Mouse (Mus musculus): ENCODE measurements around the gene Chat. TPM values are rescaled to one million over a fixed set of nuclear protein-coding genes. Genes with fewer than 3 reads are reported as not detected.
"Not testable (repeated sequence)": the region's sequence is repeated elsewhere in the genome, so short reads cannot be mapped to it uniquely, and the experiment has no call there.

Gene Chat
- polyA plus RNA-seq, 1 experiment from 2014 or later, result not detected

DNA sequence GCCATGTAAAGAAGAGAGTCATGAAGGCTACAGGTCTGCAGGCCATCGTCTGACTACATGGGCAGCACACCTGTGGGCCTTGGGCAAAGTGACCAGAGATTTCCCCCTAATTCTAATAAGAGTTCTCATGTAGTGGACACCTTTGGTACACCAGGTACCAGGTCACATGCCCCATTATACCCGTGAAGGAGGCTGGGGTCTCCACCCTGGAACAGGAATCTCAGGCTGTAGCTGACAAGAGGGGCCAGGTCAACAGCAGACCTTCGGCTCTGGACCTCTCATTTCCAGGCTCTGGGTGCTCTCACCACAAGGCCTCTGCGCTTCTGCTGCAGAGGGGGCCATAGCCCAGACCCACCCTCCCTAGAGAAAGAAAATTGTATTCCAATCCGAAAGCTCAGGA is 26.5 kb downstream of the Chat start:
- WGBS, result 81% methylated on average over 5 of the region's 5 CpGs
- Histone ChIP-seq H3K4me3 (no peak overlapping the region), H3K27ac (no peak overlapping the region), H3K36me3 (replicated peaks) (no peaks in the 10 kb centered on the region), H3K9me3 (no peaks in the 10 kb centered on the region), H3K4me1 (peaks cover 32% of the 10 kb centered on the region), H3K27me3 (ENCODE audit: poor library complexity, severe bottlenecking) (peaks cover 32% of the 10 kb centered on the region)
- no peak for DNase-seq (ENCODE audit: extremely low spot score, low spot score)

DNA sequence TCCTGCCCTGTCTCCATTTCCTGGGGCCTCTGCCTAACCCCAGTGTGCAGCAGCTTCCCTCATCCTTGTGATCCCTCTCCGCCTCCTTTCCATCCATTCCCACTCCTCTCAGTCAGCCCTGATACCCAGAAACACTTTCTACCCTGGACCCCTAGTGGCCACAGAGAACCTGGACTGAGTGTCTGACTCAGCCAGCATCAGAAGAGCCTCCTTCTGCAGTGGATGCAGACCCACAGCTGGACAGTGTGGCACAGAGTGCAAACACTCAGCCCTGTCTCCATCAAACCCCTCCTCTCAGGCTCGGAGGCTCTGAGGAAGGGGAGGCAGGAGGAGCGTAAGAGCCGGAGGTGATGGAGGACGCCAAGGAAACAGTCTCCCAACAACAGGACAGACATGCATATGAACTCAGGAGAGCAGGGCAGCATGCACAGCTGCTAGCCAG is 28.4 kb downstream of the Chat start:
- no peaks in the 10 kb centered on the region for H3K9me3 ChIP-seq
- 32% methylated on average over 5 of the region's 5 CpGs for WGBS
- H3K4me3 ChIP-seq, result no peak overlapping the region
- H3K27ac ChIP-seq, result no peak overlapping the region
- H3K27me3 ChIP-seq (ENCODE audit: poor library complexity, severe bottlenecking), result peaks cover 16% of the 10 kb centered on the region
- peaks cover 15% of the 10 kb centered on the region for H3K4me1 ChIP-seq
- no peaks in the 10 kb centered on the region for H3K36me3 ChIP-seq (replicated peaks)
- DNase-seq (ENCODE audit: extremely low spot score, low spot score), result no peak

DNA sequence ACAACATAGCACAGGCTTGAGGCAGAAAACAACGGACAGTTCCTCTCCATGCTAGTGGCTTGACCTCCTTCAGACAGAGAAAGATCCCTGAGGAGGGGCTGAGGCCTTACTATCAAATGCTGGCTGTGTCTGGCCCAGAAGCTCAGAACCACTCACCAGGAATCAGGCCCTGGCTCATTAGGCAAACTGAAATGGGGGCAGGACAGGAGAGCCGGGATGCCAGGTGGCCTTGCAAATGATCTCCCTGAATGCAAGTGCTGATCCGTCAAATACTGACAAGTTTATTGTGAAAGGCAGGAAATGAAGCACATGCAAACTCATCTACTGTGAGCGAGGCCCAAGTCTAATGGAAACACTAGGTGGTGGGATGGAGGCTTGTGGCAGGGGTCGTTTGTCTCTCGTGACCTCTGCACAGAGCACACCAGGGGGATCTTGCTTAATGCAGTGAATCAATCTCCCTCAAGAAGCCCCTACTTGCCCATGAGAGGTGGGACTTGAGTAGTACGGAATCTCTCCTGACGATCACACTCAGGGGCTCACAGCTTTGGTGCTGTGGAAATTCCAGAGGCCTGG is 36.7 kb downstream of the Chat start:
- no peaks in the 10 kb centered on the region for H3K9me3 ChIP-seq
- no peak overlapping the region for H3K27ac ChIP-seq
- DNase-seq (ENCODE audit: extremely low spot score, low spot score), result no peak
- H3K4me3 ChIP-seq, result no peak overlapping the region
- H3K27me3 ChIP-seq (ENCODE audit: poor library complexity, severe bottlenecking), result peaks cover 9% of the 10 kb centered on the region; the same call in 1 of the 2 replicates
- H3K36me3 ChIP-seq (replicated peaks), result no peaks in the 10 kb centered on the region
- H3K4me1 ChIP-seq, result peaks cover 12% of the 10 kb centered on the region
- whole genome bisulfite sequencing, result 32% methylated on average over 8 of the region's 8 CpGs

DNA sequence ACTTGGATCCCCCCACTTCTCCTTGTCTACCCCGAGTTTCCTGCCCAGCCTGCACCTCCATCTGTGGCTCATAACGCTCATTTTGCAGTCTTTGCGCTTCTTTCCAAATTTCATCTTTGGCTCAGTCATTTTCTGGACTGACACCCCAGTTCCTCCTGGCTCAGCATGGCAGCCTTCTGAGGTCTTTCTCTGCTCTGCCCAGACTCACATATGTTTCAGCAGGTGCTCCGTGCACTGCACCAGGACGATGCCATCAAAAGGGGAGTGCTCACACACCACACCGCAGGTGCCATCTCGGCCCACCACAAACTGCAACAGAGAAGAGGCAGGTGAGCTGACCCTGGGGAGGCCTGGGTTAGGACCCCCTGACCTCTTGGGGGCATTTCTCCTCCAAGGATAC is 41.8 kb downstream of the Chat start:
- 90% methylated on average over 7 of the region's 7 CpGs for WGBS
- DNase-seq (ENCODE audit: extremely low spot score, low spot score), result no peak
- H3K27ac ChIP-seq, result no peak overlapping the region

DNA sequence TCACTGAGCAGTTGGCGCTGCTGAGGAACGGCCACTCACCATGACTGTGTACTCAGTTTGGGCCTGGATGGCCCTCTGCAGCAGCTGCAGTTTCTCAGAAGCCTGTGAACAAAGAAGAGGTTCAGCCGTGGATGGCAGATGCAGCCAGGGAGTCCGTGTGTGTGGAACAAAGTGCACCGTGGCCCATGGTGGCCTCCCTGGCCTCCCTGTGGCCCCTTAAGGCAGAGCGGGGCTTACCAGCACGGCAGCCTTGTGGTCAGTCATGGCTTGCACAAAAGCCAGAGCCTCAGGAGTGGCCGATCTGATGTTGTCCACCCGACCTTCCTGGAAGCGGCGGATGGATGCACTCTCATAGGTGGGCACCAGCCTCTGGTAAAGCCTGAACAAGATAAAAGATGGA is 47.0 kb downstream of the Chat start:
- Histone ChIP-seq H3K36me3 (replicated peaks) (no peaks in the 10 kb centered on the region), H3K4me1 (peaks cover 8% of the 10 kb centered on the region; the same call in 1 of the 2 replicates), H3K9me3 (no peaks in the 10 kb centered on the region), H3K4me3 (no peak overlapping the region), H3K27me3 (ENCODE audit: poor library complexity, severe bottlenecking) (no peaks in the 10 kb centered on the region), H3K27ac (no peak overlapping the region)
- 87% methylated on average over 11 of the region's 11 CpGs for WGBS
- no peak for DNase-seq (ENCODE audit: extremely low spot score, low spot score)

More for the DNA sequence above, 41.8 kb downstream of the Chat start:
- H3K36me3 ChIP-seq (replicated peaks), result no peaks in the 10 kb centered on the region
- H3K9me3 ChIP-seq, result no peaks in the 10 kb centered on the region
- peaks cover 9% of the 10 kb centered on the region; the same call in 1 of the 2 replicates for H3K27me3 ChIP-seq (ENCODE audit: poor library complexity, severe bottlenecking)
- H3K4me1 ChIP-seq, result peaks cover 14% of the 10 kb centered on the region
- no peak overlapping the region for H3K4me3 ChIP-seq

DNA sequence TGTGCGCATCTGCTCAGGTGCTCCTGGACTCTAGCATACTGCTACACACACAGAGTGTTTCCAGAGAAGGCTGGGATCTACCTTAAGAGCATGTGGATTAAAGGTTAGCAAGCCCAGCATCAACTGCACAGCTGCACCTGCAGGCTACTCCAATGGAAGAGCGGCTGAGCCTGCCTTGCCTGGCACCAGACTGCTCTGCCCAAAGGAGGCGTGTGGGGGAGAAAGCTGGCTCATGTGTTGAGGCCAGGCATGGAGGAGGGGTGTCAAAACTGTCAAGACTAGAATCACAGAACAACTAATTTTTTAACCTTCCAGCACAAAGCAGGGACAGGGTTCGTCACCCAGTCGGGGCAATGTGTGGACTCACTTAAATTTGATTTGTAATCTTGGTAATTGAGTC is 53.7 kb downstream of the Chat start:
- WGBS, result 84% methylated on average over 5 of the region's 5 CpGs
- H3K27me3 ChIP-seq (ENCODE audit: poor library complexity, severe bottlenecking), result no peaks in the 10 kb centered on the region
- H3K27ac ChIP-seq, result no peak overlapping the region
- H3K9me3 ChIP-seq, result no peaks in the 10 kb centered on the region
- no peaks in the 10 kb centered on the region for H3K36me3 ChIP-seq (replicated peaks)
- no peak overlapping the region for H3K4me3 ChIP-seq
- no peaks in the 10 kb centered on the region for H3K4me1 ChIP-seq
- no peak for DNase-seq (ENCODE audit: extremely low spot score, low spot score)

DNA sequence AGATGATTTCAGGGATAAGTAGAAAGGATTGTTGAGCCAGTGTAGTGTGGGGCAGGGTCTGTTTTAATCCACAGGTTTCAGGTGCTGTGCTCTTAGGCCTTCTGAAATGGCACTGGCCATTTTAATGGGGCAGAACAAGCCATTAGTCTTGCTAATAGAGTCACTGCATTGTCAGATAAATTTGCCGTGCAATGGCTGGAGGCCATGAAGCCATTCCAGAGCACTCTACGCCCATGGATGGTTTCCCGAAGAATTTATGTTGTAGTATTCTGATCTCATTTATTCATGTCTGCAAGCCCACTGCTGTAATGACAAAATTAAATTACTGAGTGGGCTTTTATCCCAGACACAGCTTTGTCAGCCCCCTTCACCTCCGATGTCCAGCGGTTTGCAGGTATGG is 55.7 kb downstream of the Chat start:
- H3K27me3 ChIP-seq (ENCODE audit: poor library complexity, severe bottlenecking), result no peaks in the 10 kb centered on the region
- no peak for DNase-seq (ENCODE audit: extremely low spot score, low spot score)
- 86% methylated on average over 5 of the region's 5 CpGs for WGBS
- H3K9me3 ChIP-seq, result no peaks in the 10 kb centered on the region
- H3K36me3 ChIP-seq (replicated peaks), result no peaks in the 10 kb centered on the region
- no peak overlapping the region for H3K4me3 ChIP-seq
- no peaks in the 10 kb centered on the region for H3K4me1 ChIP-seq
- no peak overlapping the region for H3K27ac ChIP-seq

DNA sequence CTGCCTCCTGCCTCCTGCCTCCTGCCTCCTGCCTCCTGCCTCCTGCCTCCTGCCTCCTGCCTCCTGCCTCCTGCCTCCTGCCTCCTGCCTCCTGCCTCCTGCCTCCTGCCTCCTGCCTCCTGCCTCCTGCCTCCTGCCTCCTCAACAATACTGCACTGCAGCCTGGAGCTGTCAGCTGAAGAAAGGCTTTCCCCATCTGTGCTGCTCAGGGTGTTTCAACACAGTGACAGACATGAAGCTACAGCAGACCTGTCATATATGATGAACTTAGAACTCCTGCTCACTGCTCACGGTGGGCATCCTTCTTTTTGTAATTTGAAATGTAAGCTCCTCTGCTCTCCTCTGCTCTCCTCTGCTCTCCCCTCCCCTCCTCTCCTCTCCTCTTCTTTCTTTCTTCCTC is 60.4 kb downstream of the Chat start:
- 68% methylated on average over 1 of the region's 1 CpGs for WGBS
- H3K4me3 ChIP-seq; H3K27me3 ChIP-seq (ENCODE audit: poor library complexity, severe bottlenecking); H3K27ac ChIP-seq; H3K4me1 ChIP-seq; H3K9me3 ChIP-seq; H3K36me3 ChIP-seq (replicated peaks); DNase-seq (ENCODE audit: extremely low spot score, low spot score): not testable (repeated sequence)

DNA sequence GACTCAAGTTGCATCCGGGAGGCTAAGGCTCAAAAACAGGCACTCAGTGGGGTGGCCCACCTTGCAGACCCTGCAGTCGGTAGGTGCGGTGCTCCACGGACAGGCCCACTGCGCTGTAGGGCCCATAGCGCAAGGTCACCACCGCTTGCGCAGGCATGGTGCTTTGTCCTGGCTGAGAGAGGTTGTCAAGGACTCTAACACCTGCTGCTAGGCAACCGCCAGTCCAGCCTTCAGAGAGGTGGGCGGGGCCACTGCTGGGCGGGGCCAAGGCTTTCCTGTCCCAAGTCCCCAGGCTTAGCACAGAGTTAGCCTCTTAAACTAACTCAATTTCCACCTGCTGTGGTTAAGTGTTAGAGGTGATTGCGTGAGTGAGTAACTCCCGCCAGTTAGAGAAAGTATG is 77.6 kb downstream of the Chat start, which contains the start of gene 1700024G13Rik:
TSS of gene 1700024G13Rik (minus strand) at position 196 of the 400 bp plus-strand sequence.
- no peaks in the 10 kb centered on the region for H3K9me3 ChIP-seq
- H3K27ac ChIP-seq, result peak within 1 kb of the TSS; percentile 48; the same call in 1 of the 2 replicates
- H3K27me3 ChIP-seq (ENCODE audit: poor library complexity, severe bottlenecking), result peaks cover 39% of the 10 kb centered on the region
- peaks cover 12% of the 10 kb centered on the region for H3K4me1 ChIP-seq
- 1% methylated on average over 13 of the region's 13 CpGs for WGBS
- H3K4me3 ChIP-seq, result peak within 1 kb of the TSS; percentile 33; the same call in 1 of the 2 replicates
- no peaks in the 10 kb centered on the region for H3K36me3 ChIP-seq (replicated peaks)
- DNase-seq (ENCODE audit: extremely low spot score, low spot score), result peak; percentile 86

DNA sequence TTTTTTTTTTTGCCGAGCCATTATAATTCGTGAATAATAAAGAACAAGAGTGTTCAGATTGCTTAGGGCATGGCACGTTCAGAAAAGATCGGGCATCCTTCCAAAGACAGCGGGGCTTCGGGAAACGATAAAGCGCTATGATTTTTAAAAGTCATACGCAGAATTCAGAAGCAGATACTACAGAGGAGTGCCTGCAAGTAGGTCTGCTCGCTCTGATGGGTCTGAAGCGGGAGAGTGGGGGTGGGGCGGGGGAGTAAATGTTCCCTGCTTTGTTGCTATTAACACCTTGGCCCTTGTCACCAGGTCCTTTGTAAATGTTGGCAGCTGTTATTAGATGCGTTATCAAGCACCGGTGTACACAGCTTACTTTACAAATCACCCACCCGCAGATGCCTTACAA is 84.2 kb downstream of the Chat start:
- Histone ChIP-seq H3K4me3 (no peak overlapping the region), H3K27ac (no peak overlapping the region), H3K4me1 (peaks cover 32% of the 10 kb centered on the region), H3K27me3 (ENCODE audit: poor library complexity, severe bottlenecking) (peaks cover 91% of the 10 kb centered on the region), H3K9me3 (no peaks in the 10 kb centered on the region), H3K36me3 (replicated peaks) (no peaks in the 10 kb centered on the region)
- 68% methylated on average over 15 of the region's 15 CpGs for WGBS
- DNase-seq (ENCODE audit: extremely low spot score, low spot score), result no peak

DNA sequence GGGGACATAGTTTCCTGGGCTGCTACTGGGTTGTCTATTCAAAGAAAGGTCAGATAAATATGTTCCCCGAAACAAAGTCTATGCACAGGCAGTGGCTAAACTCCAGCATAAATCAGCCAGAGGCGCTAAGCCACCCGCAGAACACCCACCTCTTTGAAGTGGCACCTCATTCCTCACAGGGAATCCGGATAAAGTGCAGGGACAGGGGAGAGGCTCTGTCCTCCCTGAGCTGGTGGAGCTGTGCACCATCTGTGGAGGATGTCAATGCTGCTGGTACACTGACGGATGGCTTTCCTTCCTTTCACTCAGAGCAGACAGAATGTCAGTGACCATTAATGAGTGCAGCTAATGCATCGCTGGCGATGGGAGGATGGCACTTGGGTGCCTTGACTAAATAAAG is 84.7 kb downstream of the Chat start:
- Histone ChIP-seq H3K36me3 (replicated peaks) (no peaks in the 10 kb centered on the region), H3K4me3 (no peak overlapping the region), H3K27ac (no peak overlapping the region), H3K9me3 (no peaks in the 10 kb centered on the region), H3K4me1 (peaks cover 32% of the 10 kb centered on the region), H3K27me3 (ENCODE audit: poor library complexity, severe bottlenecking) (peaks cover 92% of the 10 kb centered on the region)
- DNase-seq (ENCODE audit: extremely low spot score, low spot score), result no peak
- WGBS, result 44% methylated on average over 7 of the region's 7 CpGs

DNA sequence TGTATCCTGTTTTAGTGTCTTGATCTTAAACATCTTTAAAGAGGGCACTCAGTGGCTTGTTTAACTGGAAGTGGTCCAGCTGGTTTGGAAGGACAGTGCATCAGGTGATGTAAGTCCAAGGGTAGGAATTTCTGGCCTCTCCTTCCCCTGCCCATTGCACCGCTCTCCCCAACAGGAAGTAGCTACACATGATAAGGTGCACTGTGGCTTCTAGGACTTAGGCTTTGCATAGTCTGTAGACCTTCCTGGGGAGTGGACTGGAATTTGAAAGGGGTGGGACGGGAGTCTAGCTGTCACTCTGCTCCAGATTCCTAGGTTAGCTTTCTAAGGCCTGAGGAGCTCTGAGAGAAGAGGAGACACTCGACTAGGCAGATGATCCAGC is 85.7 kb downstream of the Chat start:
- Histone ChIP-seq H3K27me3 (ENCODE audit: poor library complexity, severe bottlenecking) (peaks cover 83% of the 10 kb centered on the region), H3K36me3 (replicated peaks) (no peaks in the 10 kb centered on the region), H3K4me1 (peaks cover 32% of the 10 kb centered on the region), H3K4me3 (0 out of 2 replicates have a peak overlapping the region, but pooled peaks have one; percentile 36), H3K27ac (no peak overlapping the region), H3K9me3 (no peaks in the 10 kb centered on the region)
- 20% methylated on average over 3 of the region's 3 CpGs for WGBS
- no peak for DNase-seq (ENCODE audit: extremely low spot score, low spot score)

DNA sequence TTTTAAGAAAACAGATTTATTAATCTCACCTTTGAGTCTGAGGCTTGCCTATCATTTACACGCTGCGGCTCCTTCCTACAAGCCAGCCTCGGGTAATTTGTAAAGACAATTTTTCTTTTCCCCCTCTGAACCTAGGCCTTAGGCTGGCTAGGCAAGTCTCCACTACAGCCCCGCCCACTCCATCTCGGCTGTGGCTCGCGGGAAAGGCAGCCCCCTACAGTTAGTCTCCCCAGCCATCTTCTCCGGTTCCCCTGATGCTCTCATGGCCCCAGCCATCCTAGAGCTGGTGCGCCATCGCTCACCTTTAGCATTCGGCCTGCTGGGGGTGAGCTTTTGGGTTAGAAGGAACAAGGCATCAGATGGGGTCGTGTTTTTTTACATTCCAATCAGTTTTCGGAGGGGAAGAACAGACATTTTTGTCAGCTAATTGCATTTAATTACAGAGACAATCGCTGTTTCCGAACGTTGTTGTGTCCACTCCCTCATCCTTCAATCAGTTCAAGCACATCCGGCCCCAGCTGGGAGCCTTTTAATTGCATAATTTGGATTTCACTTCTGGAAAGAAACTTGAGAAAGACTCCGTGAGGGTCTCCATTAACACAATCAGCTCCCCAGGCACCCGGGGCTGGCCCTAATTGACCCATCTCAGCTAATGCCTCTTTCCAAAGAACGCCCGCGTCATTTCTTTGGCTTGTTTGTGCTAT is 86.2 kb downstream of the Chat start:
- no peak overlapping the region for H3K27ac ChIP-seq
- 5% methylated on average over 22 of the region's 22 CpGs for WGBS
- DNase-seq (ENCODE audit: extremely low spot score, low spot score), result peak; percentile 21
- no peaks in the 10 kb centered on the region for H3K9me3 ChIP-seq
- peaks cover 81% of the 10 kb centered on the region for H3K27me3 ChIP-seq (ENCODE audit: poor library complexity, severe bottlenecking)
- H3K4me3 ChIP-seq, result peak overlapping the region; percentile 36
- H3K36me3 ChIP-seq (replicated peaks), result no peaks in the 10 kb centered on the region
- peaks cover 32% of the 10 kb centered on the region for H3K4me1 ChIP-seq

All from forebrain, embryonic 10.5 days (tissue).